Mouse (Mus musculus) kidney, postnatal 25 days (tissue): ENCODE data around the gene Tirap.
"Not testable (repeated sequence)": the region's sequence is repeated elsewhere in the genome, so short reads cannot be mapped to it uniquely, and the experiment has no call there.

Source experiments
- DNase-seq, 2 experiments: peaks; one replicate each; pipeline ENCODE4 v3.0.0; 2021; ENCODE audit warnings: mixed read lengths in 2 of 2

Tirap gene

GRCm38 (mm10) chr9:35187351-35187903 is 12.7 kb downstream of the Tirap start:
- no peak for DNase-seq

- DNase-seq = no peak
Measured at GRCm38 (mm10) chr9:35186430-35186829, 13.7 kb downstream of the Tirap start.

GRCm38 (mm10) chr9:35183359-35183758 is 16.7 kb downstream of the Tirap start:
- DNase-seq = no peak

- DNase-seq = no peak
Measured at GRCm38 (mm10) chr9:35182832-35183231, 17.3 kb downstream of the Tirap start.

- no peak for DNase-seq
Measured at GRCm38 (mm10) chr9:35176124-35176659, 23.9 kb downstream of the Tirap start.

- peak; percentile 95 to 97 for DNase-seq
Measured at GRCm38 (mm10) chr9:35175251-35176123, 24.6 kb downstream of the Tirap start, which contains the start of gene Dcps. Gene Dcps, minus strand, starts transcription at chr9:35176061.

- DNase-seq = no peak
Measured at GRCm38 (mm10) chr9:35173331-35173730, 26.8 kb downstream of the Tirap start.

GRCm38 (mm10) chr9:35170071-35170470 is 30.0 kb downstream of the Tirap start:
- DNase-seq = no peak

- peak; percentile 70 to 82 for DNase-seq
Measured at GRCm38 (mm10) chr9:35166798-35167635, 33.1 kb downstream of the Tirap start.

DNA sequence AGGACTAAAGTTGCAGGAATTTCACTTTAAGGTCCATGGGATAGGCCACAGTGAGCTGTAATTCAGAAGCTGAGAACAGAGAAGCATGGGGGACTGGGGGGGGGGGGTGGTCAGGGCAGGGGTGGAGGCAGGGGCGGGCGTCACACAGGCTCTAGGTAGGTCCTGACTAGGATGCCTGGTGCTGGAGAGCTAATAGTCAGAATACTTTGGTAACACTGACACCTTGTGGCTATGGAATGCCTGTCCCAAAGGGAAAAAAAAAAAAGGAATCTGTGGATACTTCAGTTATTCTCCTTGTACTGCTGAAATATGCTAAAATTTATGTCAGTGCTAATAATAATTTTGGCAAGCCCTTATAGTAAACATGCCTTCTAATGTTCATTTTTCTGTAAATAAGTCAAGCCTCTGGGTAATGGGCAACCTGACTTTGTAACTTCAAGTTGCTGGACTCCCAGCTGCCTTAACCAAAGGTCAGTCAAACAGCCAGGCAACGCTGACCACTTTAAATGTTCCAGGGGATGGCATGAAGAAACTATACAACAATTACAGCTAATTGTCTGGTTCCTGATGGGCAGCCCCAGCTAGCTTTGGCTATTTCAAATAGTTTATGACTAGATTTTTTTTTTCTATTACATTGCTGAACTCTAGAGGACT is 33.8 kb downstream of the Tirap start:
- DNase-seq = peak; percentile 35 to 57

DNA sequence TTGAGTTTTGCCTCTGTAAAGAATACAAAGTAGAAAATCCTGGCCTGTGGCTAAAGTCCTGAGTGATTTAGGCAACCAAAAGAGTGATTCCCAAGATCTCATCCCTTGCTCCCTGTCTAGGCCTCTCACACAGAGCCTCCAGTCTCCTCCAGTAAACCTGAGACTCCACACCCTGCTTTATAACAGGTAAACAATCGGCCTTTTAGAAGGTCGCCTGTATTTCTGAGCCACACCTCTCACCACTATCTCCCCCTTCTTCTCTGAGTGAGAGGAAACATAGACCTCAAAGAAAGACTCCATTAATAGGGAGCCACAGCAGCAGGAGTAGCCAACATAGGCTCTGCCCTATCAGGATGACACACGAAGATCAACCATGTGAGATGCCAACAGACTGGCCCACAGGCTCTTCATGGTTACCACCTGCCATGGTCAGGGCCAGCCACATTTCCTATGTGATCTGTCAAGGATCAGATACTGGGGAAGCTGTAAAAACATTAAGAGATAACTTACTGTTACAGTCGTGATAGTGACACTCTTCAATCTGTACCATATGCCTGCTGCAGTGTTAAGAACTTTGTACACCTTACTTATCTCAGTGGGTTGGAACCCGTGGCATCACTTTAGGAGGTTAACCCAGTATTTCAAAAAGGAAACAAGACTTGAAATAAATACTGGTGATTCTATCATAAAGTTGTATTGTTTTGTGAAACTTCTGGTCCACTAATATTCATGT is 35.8 kb downstream of the Tirap start:
- no peak for DNase-seq

DNA sequence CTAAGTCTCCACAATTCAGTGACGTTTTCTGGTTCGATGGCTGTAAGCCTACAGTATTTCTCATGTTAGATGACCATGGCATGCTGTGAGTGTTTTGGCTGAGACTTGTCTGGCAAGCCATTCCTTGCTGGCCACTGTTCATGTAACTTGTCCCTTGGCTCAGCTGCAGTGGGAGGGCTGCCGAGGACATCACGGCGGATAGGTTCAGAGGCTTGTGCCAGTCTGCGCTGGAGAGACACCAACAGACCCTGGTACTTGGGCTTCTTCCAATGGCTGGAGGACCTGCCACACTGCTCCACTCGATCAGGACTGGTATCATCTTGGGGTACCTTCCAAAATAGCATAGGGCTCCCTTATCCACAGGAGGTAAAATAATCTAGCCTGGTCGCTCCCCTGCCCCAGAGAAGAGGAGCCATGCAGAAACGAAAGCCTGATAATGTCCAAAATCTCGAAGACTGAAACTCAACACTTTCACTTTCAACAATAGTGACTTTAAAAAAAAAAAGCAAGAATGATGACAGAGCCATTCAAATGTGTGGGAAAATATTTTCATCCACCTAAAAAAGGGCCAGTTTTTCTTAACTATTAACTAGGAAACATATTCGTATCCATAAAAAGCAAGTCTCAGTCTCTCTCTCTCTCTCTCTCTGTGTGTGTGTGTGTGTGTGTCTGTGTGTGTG is 36.9 kb downstream of the Tirap start:
- peak; percentile 26 to 62 for DNase-seq

- DNase-seq = no peak
Measured at GRCm38 (mm10) chr9:35161721-35162120, 38.4 kb downstream of the Tirap start.

- DNase-seq = no peak
Measured at GRCm38 (mm10) chr9:35160662-35161061, 39.4 kb downstream of the Tirap start.

DNA sequence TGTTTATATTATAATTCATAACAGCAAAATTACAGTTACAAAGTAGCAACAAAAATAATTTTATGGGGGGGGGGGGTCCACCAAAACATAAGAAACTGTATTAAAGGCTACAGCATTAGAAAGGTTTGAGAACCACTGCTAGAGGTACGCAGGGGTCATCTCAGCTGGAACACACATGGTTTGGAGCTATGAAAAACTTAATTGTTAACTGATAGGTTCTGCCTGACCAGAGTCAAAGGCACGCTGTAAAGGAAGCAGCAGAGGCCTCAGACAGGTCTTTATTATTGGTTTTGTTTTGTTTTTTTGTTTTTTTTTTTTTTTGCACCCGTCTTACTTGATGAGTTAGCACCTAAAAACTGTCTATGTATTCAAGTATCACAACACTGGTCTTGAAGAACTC is 41.6 kb downstream of the Tirap start:
- DNase-seq = peak in 1 of 2 experiments; percentile 13

DNA sequence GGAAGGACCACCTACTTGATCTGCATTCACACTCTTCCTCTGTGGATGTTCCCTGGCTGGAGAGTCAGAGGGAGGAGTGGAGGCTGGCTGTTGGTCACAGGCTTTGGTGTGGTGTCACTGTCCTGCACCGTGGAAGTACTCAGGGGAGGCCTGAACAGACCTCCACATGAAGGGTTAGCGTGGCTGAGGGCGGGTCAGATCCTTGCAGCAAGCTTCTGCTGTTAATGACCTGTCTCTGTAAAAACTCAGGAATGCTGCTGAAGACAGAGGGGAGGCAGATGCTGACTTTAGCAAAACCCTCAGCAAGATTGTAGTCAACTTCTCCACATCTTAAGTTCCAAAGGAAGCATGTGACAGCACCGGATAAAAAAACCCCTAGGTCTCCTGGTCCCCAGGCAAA is 43.2 kb downstream of the Tirap start:
- no peak for DNase-seq

DNA sequence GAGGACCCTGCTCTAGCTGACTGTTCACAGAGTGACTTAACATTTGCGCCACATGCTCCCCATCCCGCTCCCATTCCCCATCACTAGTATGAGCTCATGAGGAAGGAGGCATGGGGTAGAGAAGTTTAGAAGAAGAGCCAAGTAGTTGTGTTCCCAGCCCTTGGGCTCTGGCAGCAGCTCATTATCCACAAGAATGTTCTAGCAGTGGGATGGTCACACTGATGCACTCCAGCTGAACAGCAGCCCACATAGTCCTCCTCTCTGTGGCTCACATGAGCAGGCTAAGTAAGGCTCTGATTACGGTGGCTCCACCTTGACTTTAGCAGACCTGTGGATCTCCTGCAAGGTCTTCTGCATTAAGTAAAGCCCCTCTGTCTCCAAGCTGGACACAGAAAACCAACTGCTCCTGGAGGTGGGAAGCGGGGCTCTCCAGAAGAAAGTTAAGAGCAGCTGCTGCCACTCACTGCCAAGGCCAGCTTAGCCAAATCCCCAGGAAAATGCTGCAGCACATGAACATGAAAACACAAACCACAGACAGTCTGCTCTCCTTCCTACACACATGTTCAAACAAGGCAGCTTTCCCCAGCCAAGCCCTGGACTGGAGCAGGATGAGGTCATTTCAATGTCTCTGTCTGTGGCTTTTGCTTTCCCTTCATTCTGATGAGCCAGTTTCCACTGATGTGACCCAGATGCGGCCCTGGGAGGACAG is 43.9 kb downstream of the Tirap start:
- no peak for DNase-seq

DNA sequence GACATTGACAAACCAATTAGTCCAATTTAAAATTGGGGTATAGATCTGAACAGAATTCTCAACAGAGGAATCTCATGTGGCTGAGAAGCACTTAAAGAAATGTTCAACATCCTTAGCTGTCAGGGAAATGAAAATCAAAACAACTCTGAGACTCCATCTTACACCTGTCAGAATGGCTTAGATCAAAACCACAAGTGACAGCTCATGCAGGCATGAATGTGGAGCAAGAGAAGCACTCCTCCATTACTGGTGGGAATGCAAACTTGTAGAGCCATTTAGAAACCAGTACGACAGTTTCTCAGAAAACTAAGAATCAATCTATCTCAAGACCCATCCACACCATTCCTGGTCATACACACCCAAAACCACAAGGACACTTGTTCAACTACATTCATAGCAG is 47.2 kb downstream of the Tirap start:
- DNase-seq = no peak

DNA sequence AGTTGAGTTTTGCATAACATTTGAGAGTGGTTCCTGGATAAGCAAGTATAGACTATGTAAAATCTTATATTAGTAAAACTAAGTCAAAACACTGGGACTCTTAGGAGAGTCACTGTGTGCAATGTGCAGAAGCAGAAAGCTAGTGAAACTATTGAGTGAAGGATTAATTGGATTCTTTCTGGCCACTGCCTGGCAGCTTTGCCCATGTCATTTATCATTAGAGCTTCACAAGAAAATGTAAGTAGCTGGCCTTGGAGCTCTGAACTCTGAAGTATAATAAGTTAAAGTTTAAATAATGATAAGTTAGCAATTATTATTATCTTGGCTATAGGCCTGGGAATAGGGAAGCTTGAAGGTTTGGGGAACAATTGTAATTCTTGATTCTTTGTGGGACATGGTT is 51.3 kb downstream of the Tirap start:
- not testable (repeated sequence) for DNase-seq

GRCm38 (mm10) chr9:35147261-35147660 is 52.8 kb downstream of the Tirap start:
- peak in 1 of 2 experiments; percentile 11 for DNase-seq

GRCm38 (mm10) chr9:35145829-35146228 is 54.3 kb downstream of the Tirap start:
- DNase-seq = no peak
